Mouse (Mus musculus) limb, embryonic 14.5 days (tissue): ENCODE measurements around the gene Lhfpl5. TPM values are rescaled to one million over a fixed set of nuclear protein-coding genes. Genes with fewer than 3 reads are reported as not detected.

Experiments
- ATAC-seq: fragments of 200-750 bp; cut with Nextera tagmentation; 2 replicates; pipeline ENCODE4 v1.8.0; 2017; ENCODE audit warnings: low read depth, moderate number of reproducible peaks, moderate TSS enrichment; ENCODE audit not compliant: low FRiP score
- DNase-seq: peaks from one replicate; pipeline ENCODE4 v3.0.0-alpha.2; 2015; ENCODE audit warnings: low spot score
- H3K27ac ChIP-seq: fragments of 300-500 bp; sonication (generic); replicated peaks from 2 replicates; pipeline ENCODE4 v1.5.1; 2014; ENCODE audit warnings: low read depth, mild to moderate bottlenecking, low read length, moderate library complexity, mixed read lengths
- H3K27me3 ChIP-seq: fragments of 300-500 bp; sonication (generic); 2 replicates; pipeline ENCODE4 v1.6.1; 2014; ENCODE audit warnings: low read length, mixed read lengths; ENCODE audit not compliant: control insufficient read depth, insufficient read depth
- H3K36me3 ChIP-seq: fragments of 300-500 bp; sonication (generic); 2 replicates; pipeline ENCODE4 v1.6.1; 2014; ENCODE audit warnings: mild to moderate bottlenecking, low read length, moderate library complexity, mixed read lengths; ENCODE audit not compliant: control insufficient read depth, insufficient read depth
- H3K4me1 ChIP-seq: fragments of 300-500 bp; sonication (generic); 2 replicates; pipeline ENCODE4 v1.6.1; 2014; ENCODE audit warnings: antibody characterized with exemption, low read length, mixed read lengths; ENCODE audit not compliant: control insufficient read depth, insufficient read depth
- H3K4me2 ChIP-seq: fragments of 300-500 bp; sonication (generic); replicated peaks from 2 replicates; pipeline ENCODE4 v1.6.1; 2014; ENCODE audit warnings: low read depth, mild to moderate bottlenecking, low read length, moderate library complexity; ENCODE audit not compliant: severe bottlenecking
- H3K4me3 ChIP-seq: fragments of 300-500 bp; sonication (generic); replicated peaks from 2 replicates; pipeline ENCODE4 v1.5.1; 2014; ENCODE audit warnings: low read length
- H3K9ac ChIP-seq: fragments of 300-500 bp; sonication (generic); 2 replicates; pipeline ENCODE4 v1.6.1; 2014; ENCODE audit warnings: mild to moderate bottlenecking, low read depth, low read length, moderate library complexity; ENCODE audit not compliant: severe bottlenecking
- H3K9me3 ChIP-seq: fragments of 300-500 bp; sonication (generic); 2 replicates; pipeline ENCODE4 v1.6.1; 2016; ENCODE audit warnings: low read length; ENCODE audit not compliant: control insufficient read depth
- POLR2A ChIP-seq: fragments of 200-500 bp; IDR thresholded peaks from 2 replicates; pipeline ENCODE4 v1.8.0; 2012; ENCODE audit warnings: inconsistent platforms, mild to moderate bottlenecking, moderate library complexity, borderline replicate concordance; ENCODE audit not compliant: insufficient read depth, insufficient read length; ENCODE audit errors: extremely low read depth
- WGBS: fragments of 180-500 bp; shearing (Covaris S2); extraction: QIAGEN DNeasy Blood & Tissue Kit; methylation state at CpG from one replicate; pipeline ENCODE4 v1.1.7; 2014; 5-methylcytosine and 5-hydroxymethylcytosine counted together
- polyA plus RNA-seq, 2 experiments: library from polyadenylated mRNA; depleted of rRNA in 1 of 2; stranded (reverse) in 1 of 2; unstranded in 1 of 2; fragments of >200 nt; fragmentation: Nextera tagmentation in 1 of 2; extraction: Ambion mirVana in 1 of 2; gene quantifications; 2 replicates each; pipeline versions ENCODE4 v1.2.1 to v1.2.3; 2012 to 2014

Lhfpl5 gene
- polyA plus RNA-seq, 2 experiments: 0.05 to 0.17 TPM

DNA sequence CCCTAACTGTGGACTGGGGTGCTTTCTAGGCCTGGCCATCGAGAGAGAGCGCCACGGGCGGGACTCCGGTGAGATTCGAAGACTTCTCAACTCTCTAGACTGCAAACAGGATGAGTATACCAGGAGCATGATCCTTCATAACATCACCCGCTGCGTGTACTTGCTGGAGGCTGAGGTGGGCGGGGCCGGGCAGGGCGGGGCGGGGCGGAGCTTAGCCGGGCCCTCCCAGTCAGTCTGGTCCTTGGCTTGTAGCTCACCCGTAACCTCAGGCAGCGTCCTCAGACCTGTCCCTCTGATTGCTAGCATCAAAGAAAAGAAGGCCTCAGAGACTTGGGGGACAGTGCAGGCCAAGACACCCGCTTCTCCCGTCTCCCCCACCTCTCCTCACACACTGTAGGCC lies 43.5 kb upstream of the Lhfpl5 start:
- no peak for ATAC-seq
- H3K9me3 ChIP-seq: no peaks in the 10 kb centered on the region
- H3K27me3 ChIP-seq: no peaks in the 10 kb centered on the region
- DNase-seq: no peak
- H3K4me1 ChIP-seq: peaks cover 6% of the 10 kb centered on the region
- no peaks in the 10 kb centered on the region for H3K36me3 ChIP-seq
- no peak overlapping the region for H3K9ac ChIP-seq
- no peak overlapping the region for H3K4me3 ChIP-seq
- TF ChIP-seq POLR2A: no peak
- H3K4me2 ChIP-seq: no peak overlapping the region
- no peak overlapping the region for H3K27ac ChIP-seq
- 15% methylated on average over 18 of the region's 18 CpGs for WGBS

DNA sequence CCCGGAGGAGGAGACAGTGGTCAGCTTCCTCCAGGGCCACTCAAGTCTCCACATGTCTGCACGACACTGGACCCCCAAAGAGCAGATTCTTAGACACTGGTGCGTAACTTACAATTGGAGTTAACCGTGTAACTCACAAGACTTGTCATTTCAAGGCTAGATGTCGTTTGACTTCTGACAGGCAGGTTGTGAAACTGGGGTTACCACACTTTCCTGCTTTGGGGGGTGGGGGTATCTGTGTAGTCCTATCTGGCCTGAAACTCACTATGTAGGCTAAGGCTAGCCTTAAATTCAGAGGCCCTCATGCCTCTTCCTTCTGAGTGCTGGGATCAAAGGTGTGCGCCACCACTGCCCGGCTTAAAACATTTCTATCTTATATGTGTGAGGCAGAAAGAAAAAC lies 42.9 kb upstream of the Lhfpl5 start:
- Histone ChIP-seq H3K4me3 (no peak overlapping the region), H3K27me3 (no peaks in the 10 kb centered on the region), H3K9me3 (no peaks in the 10 kb centered on the region), H3K9ac (no peak overlapping the region), H3K36me3 (no peaks in the 10 kb centered on the region), H3K4me1 (peaks cover 3% of the 10 kb centered on the region), H3K4me2 (no peak overlapping the region), H3K27ac (no peak overlapping the region)
- WGBS: 86% methylated on average over 7 of the region's 7 CpGs
- ATAC-seq: no peak
- DNase-seq: no peak
- no peak for TF ChIP-seq POLR2A

DNA sequence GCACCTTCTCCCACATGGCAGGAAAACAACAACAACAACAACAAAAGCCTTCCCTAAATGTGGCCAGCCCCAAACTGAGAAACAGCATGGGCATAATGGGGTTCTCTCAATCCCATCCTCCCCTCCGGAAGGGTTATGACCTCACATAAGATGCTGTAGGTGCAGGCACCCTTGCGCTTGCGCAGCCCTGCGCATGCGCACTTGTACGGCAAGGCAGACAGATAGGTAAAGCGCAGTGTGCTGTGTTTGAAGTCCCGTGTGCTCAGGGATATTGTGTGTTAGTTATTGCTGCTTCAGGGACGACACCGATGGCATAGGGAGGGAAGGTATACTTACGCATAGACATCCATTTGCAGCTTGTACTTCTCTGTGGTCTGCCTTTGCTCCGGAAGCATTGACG lies 42.1 kb upstream of the Lhfpl5 start:
- ATAC-seq (no peak), DNase-seq (no peak)
- Histone ChIP-seq H3K4me1 (no peaks in the 10 kb centered on the region), H3K9me3 (no peaks in the 10 kb centered on the region), H3K27ac (no peak overlapping the region), H3K9ac (no peak overlapping the region), H3K36me3 (no peaks in the 10 kb centered on the region), H3K4me3 (no peak overlapping the region), H3K27me3 (no peaks in the 10 kb centered on the region), H3K4me2 (no peak overlapping the region)
- TF ChIP-seq POLR2A: no peak
- WGBS: 92% methylated on average over 13 of the region's 13 CpGs

GRCm38 (mm10) chr17:28537881-28538280 lies 37.6 kb upstream of the Lhfpl5 start:
- H3K36me3 ChIP-seq: no peaks in the 10 kb centered on the region
- no peak overlapping the region for H3K4me2 ChIP-seq
- no peak overlapping the region for H3K4me3 ChIP-seq
- WGBS: 38% methylated on average over 12 of the region's 12 CpGs
- H3K4me1 ChIP-seq: no peaks in the 10 kb centered on the region
- no peak for TF ChIP-seq POLR2A
- H3K27me3 ChIP-seq: no peaks in the 10 kb centered on the region
- no peak overlapping the region for H3K9ac ChIP-seq
- ATAC-seq (no peak), DNase-seq (no peak)
- H3K9me3 ChIP-seq: no peaks in the 10 kb centered on the region
- H3K27ac ChIP-seq: no peak overlapping the region

GRCm38 (mm10) chr17:28546925-28547324 lies 28.5 kb upstream of the Lhfpl5 start:
- Histone ChIP-seq H3K27me3 (no peaks in the 10 kb centered on the region), H3K36me3 (no peaks in the 10 kb centered on the region), H3K9ac (no peak overlapping the region), H3K27ac (no peak overlapping the region), H3K4me3 (no peak overlapping the region), H3K4me1 (no peaks in the 10 kb centered on the region), H3K4me2 (no peak overlapping the region), H3K9me3 (no peaks in the 10 kb centered on the region)
- no peak for TF ChIP-seq POLR2A
- no peak for DNase-seq
- ATAC-seq: no peak
- 76% methylated on average over 1 of the region's 1 CpGs for WGBS

DNA sequence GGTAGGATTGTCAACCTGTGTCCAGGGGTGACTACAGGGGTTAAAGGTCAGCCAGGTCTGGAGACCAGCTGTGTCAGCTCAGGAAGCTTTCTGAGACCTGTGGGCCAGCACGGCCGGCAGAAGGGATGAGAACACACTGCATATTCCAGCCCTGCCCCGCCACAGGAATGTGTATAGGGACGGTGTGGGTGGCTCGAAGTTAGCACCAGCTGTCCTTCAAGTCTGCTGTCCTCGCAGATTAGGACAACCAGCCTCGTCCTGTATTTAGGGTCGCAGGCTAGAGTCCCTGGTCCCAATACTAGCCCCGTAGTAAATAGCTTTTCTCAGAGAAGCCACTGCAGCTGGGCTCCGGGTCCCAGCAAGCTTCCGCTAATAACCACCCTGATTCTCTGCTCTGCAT lies 26.9 kb upstream of the Lhfpl5 start:
- ATAC-seq (no peak), DNase-seq (no peak)
- no peaks in the 10 kb centered on the region for H3K36me3 ChIP-seq
- H3K4me2 ChIP-seq: no peak overlapping the region
- no peak for TF ChIP-seq POLR2A
- 62% methylated on average over 11 of the region's 11 CpGs for WGBS
- no peak overlapping the region for H3K27ac ChIP-seq
- no peaks in the 10 kb centered on the region for H3K9me3 ChIP-seq
- H3K9ac ChIP-seq: no peak overlapping the region
- no peak overlapping the region for H3K4me3 ChIP-seq
- H3K27me3 ChIP-seq: no peaks in the 10 kb centered on the region
- peaks cover 8% of the 10 kb centered on the region; the same call in 1 of the 2 replicates for H3K4me1 ChIP-seq
